Mouse (Mus musculus): ENCODE measurements around the gene Gm28434. TPM values are rescaled to one million over a fixed set of nuclear protein-coding genes. Genes with fewer than 3 reads are reported as not detected.

Gene Gm28434
- not detected for polyA plus RNA-seq (2014; fragmentation: Illumina TruSeq; extraction: RNeasy Lipid Tissue Mini Kit (QIAGEN cat#74804); ENCODE audit: low read depth, low replicate concordance)

GRCm38 (mm10) chr5:87969201-87969600, at the start of gene Gm28434, which contains the start of gene 2310003L06Rik:
Gene Gm28434, plus strand, starts transcription at chr5:87969517.
Gene 2310003L06Rik, plus strand, starts transcription at chr5:87969459.

GRCm38 (mm10) chr5:87925372-87925771, 43.9 kb upstream of the Gm28434 start, which contains the start of gene Csn3:
Gene Csn3, plus strand, starts transcription at chr5:87925579.

GRCm38 (mm10) chr5:87979139-87979538, 9.8 kb downstream of the Gm28434 start, which contains the start of gene Cabs1:
Gene Cabs1, plus strand, starts transcription at chr5:87979439.

GRCm38 (mm10) chr5:88002249-88002648, 32.9 kb downstream of the Gm28434 start, which contains the start of gene Smr3a:
Gene Smr3a, plus strand, starts transcription at chr5:88002549.

Other genes starting within 250 kb of the Gm28434 start
- gene Csn1s2a, start 194.9 kb upstream of the Gm28434 start, polyA plus RNA-seq (2014; fragmentation: Illumina TruSeq; extraction: RNeasy Lipid Tissue Mini Kit (QIAGEN cat#74804); ENCODE audit: low read depth, low replicate concordance), result not detected
- gene Csn1s2b, start 161.4 kb upstream of the Gm28434 start, polyA plus RNA-seq (2014; fragmentation: Illumina TruSeq; extraction: RNeasy Lipid Tissue Mini Kit (QIAGEN cat#74804); ENCODE audit: low read depth, low replicate concordance), result not detected
- not detected for gene Prr27, start 143.8 kb upstream of the Gm28434 start, polyA plus RNA-seq (2014; fragmentation: Illumina TruSeq; extraction: RNeasy Lipid Tissue Mini Kit (QIAGEN cat#74804); ENCODE audit: low read depth, low replicate concordance)
- gene Odam, start 84.5 kb upstream of the Gm28434 start, polyA plus RNA-seq (2014; fragmentation: Illumina TruSeq; extraction: RNeasy Lipid Tissue Mini Kit (QIAGEN cat#74804); ENCODE audit: low read depth, low replicate concordance), result not detected
- not detected for gene Csn3, start 43.9 kb upstream of the Gm28434 start, polyA plus RNA-seq (2014; fragmentation: Illumina TruSeq; extraction: RNeasy Lipid Tissue Mini Kit (QIAGEN cat#74804); ENCODE audit: low read depth, low replicate concordance)
- gene 2310003L06Rik, start 58 bp upstream of the Gm28434 start, polyA plus RNA-seq (2014; fragmentation: Illumina TruSeq; extraction: RNeasy Lipid Tissue Mini Kit (QIAGEN cat#74804); ENCODE audit: low read depth, low replicate concordance), result not detected
- gene Cabs1, start 9.9 kb downstream of the Gm28434 start, polyA plus RNA-seq (2014; fragmentation: Illumina TruSeq; extraction: RNeasy Lipid Tissue Mini Kit (QIAGEN cat#74804); ENCODE audit: low read depth, low replicate concordance), result 0.28 TPM
- gene Smr3a, start 33.0 kb downstream of the Gm28434 start, polyA plus RNA-seq (2014; fragmentation: Illumina TruSeq; extraction: RNeasy Lipid Tissue Mini Kit (QIAGEN cat#74804); ENCODE audit: low read depth, low replicate concordance), result not detected
- gene Smr2, start 117.0 kb downstream of the Gm28434 start, polyA plus RNA-seq (2014; fragmentation: Illumina TruSeq; extraction: RNeasy Lipid Tissue Mini Kit (QIAGEN cat#74804); ENCODE audit: low read depth, low replicate concordance), result not detected
- gene Gm11116, start 142.0 kb downstream of the Gm28434 start, polyA plus RNA-seq (2014; fragmentation: Illumina TruSeq; extraction: RNeasy Lipid Tissue Mini Kit (QIAGEN cat#74804); ENCODE audit: low read depth, low replicate concordance), result not detected
- gene Gm11115, start 184.6 kb downstream of the Gm28434 start, polyA plus RNA-seq (2014; fragmentation: Illumina TruSeq; extraction: RNeasy Lipid Tissue Mini Kit (QIAGEN cat#74804); ENCODE audit: low read depth, low replicate concordance), result not detected

Measured in kidney, adult 10 weeks (tissue).